Mouse (Mus musculus) olfactory bulb, adult 2 months (tissue): ENCODE measurements around the gene Arfgef2.

Source experiments
- CTCF ChIP-seq: fragments of 200-500 bp; IDR thresholded peaks from 2 replicates; pipeline ENCODE4 v1.5.1; 2012; ENCODE audit warnings: low read depth, mild to moderate bottlenecking, low read length, moderate library complexity; ENCODE audit not compliant: insufficient read depth
- POLR2A ChIP-seq: fragments of 200-500 bp; IDR thresholded peaks from 2 replicates; pipeline ENCODE4 v1.6.1; 2012; ENCODE audit warnings: mild to moderate bottlenecking, low read depth, low read length, moderate library complexity; ENCODE audit not compliant: insufficient read depth

DNA sequence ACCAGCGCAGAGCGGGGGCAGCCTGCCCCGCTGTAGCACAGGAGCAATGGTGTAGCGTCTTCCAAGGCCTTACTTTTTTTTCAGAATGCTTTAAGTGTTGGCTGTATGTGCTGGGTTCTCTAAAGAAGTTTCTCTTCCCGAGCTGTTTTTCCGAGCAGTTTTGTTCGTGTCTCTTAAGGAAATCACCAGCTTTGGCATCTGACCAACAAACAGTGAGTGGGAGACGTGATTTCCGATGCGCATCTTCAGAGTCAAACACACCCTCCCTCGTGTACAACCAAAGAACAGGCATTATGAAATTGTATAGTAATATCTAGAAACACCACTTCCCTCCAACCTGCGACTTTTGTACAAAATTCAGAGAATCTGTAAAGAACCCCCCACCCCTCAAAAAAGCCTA is 91.6 kb downstream of the Arfgef2 start:
- TF ChIP-seq POLR2A (no peak), CTCF (no peak)
